8 mouse cellular contexts compared by ENCODE assay signal in the genomic region with DNA sequence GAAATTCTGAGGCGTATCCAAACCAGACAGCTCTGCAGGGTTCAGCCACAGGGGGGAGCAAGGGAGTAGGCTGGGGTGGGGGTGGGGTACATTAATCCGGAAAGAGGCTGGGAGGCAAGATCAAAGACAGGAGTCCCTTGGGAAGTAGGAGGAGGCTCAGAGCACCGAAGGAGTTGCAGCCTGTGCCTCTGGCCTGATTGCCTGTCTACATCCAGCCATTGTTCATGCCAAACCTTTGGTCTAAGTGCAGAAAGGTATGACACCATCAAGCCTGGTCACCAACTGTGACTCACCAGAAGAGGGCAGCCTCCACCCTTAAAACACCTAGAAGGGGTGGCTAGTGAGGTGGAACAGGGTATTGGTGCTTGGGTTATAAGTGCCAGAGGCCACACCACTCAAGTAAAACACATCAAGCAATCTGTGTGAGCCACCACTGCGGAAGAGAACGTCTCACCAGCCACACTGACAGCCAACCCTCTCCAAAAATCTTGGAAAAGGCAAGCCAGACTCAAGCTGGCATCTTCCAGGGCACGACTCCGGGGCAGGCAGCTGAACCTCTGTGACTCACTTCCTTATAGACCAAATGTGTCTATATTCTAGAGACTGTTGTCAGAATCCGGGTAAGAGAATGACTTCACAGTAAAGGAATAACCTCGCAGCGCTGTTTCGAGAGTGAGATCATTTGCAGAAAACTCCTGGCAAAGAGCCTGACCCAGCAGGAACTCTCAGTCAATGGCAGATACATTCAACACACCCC. TPM values are rescaled to one million over a fixed set of nuclear protein-coding genes. Genes with fewer than 3 reads are reported as not detected.
DNase-seq lines count a peak whose midpoint lies in the region; ATAC-seq lines count a peak whose summit lies in the region.
"Had no signal": no experiment of that assay in that cellular context is flagged by ENCODE, and none has a peak within 500 bp of the region (broad histone marks: within the 10 kb centered on the region; RNA-seq: fewer than 3 reads in every experiment).

No protein-coding gene starts in this region.

- H3K4me3 ChIP-seq in heart, embryonic 11.5 days (ENCODE audit: low read depth, low read length): no peak overlapping the region
- H3K4me3 ChIP-seq in kidney, embryonic 14.5 days (ENCODE audit: low read length): no peak overlapping the region
- H3K4me3 ChIP-seq: liver, embryonic 15.5 days had no signal

- no peaks in the 10 kb centered on the region for H3K9me3 ChIP-seq in heart, embryonic 11.5 days (replicated peaks; ENCODE audit: control insufficient read depth, low read length)
- H3K9me3 ChIP-seq in kidney, embryonic 14.5 days (ENCODE audit: control insufficient read depth, low read length): no peaks in the 10 kb centered on the region
- H3K9me3 ChIP-seq: liver, embryonic 15.5 days had no signal

- H3K4me2 ChIP-seq in heart, embryonic 11.5 days: no peak overlapping the region
- no peak overlapping the region for H3K4me2 ChIP-seq in kidney, embryonic 14.5 days (replicated peaks; ENCODE audit: low read depth, low read length)
- H3K4me2 ChIP-seq: liver, embryonic 15.5 days had no signal

- 41% methylated on average over 11 of the region's 11 CpGs for WGBS in heart, embryonic 11.5 days (ENCODE audit: insufficient replicate concordance)
- WGBS in kidney, embryonic 14.5 days: 47% methylated on average over 11 of the region's 11 CpGs

- H3K4me1 ChIP-seq in heart, embryonic 11.5 days (ENCODE audit: control insufficient read depth, insufficient read depth, low read length): peaks cover 10% of the 10 kb centered on the region
- H3K4me1 ChIP-seq in kidney, embryonic 14.5 days (ENCODE audit: control insufficient read depth, insufficient read depth, low read length): peaks cover 11% of the 10 kb centered on the region; the same call in 1 of the 2 replicates

- no peak for ATAC-seq in heart, embryonic 11.5 days (replicated peaks; ENCODE audit: insufficient number of reproducible peaks, low FRiP score, low TSS enrichment)
- ATAC-seq in kidney, embryonic 14.5 days (ENCODE audit: low FRiP score, low TSS enrichment): 0 out of 2 replicates have a peak, but pooled peaks have one; percentile 18

- no peak overlapping the region for H3K9ac ChIP-seq in heart, embryonic 11.5 days (ENCODE audit: low read depth, low read length)
- no peak overlapping the region for H3K9ac ChIP-seq in kidney, embryonic 14.5 days (ENCODE audit: low read depth, low read length)
- H3K9ac ChIP-seq: liver, embryonic 15.5 days had no signal

- peaks cover 26% of the 10 kb centered on the region for H3K27me3 ChIP-seq in heart, embryonic 11.5 days (ENCODE audit: control insufficient read depth, insufficient read depth, low read length)
- no peaks in the 10 kb centered on the region for H3K27me3 ChIP-seq in kidney, embryonic 14.5 days (ENCODE audit: control insufficient read depth, insufficient read depth, low read length)

- DNase-seq in 3134 (ENCODE audit: extremely low read depth, insufficient read length, low spot score) (peak; percentile 77), 3T3-L1 (ENCODE audit: low read depth, low spot score) (peak; percentile 90)
- DNase-seq in brain, adult 2 months (ENCODE audit: low read depth, low spot score): peak; percentile 69
- peak; percentile 68 for DNase-seq in lung, postnatal 25 days (ENCODE audit: low spot score)
- DNase-seq in thymus, postnatal 0 days (ENCODE audit: low spot score): peak; percentile 67

- H3K36me3 ChIP-seq in heart, embryonic 11.5 days (ENCODE audit: control insufficient read depth, insufficient read depth, low read length): no peaks in the 10 kb centered on the region
- no peaks in the 10 kb centered on the region for H3K36me3 ChIP-seq in kidney, embryonic 14.5 days (ENCODE audit: control insufficient read depth, insufficient read depth, low read length)
- H3K36me3 ChIP-seq: liver, embryonic 15.5 days had no signal

- peak overlapping the region; percentile 46 for H3K27ac ChIP-seq in heart, embryonic 11.5 days (ENCODE audit: low read depth, low read length)
- no peak overlapping the region for H3K27ac ChIP-seq in kidney, embryonic 14.5 days (ENCODE audit: low read depth, low read length)
- H3K27ac ChIP-seq: liver, embryonic 15.5 days had no signal

RNA-seq across cellular contexts. Expression of a gene that starts 4.9 kb away (rescaled TPM):
- polyA plus RNA-seq in heart, embryonic 11.5 days (2014; fragmentation: Nextera tagmentation; extraction: Ambion mirVana): 4.1 and 4.6 TPM in 2 replicates
- 16.0 and 17.0 TPM in 2 replicates for polyA plus RNA-seq in kidney, embryonic 14.5 days (2014; fragmentation: Nextera tagmentation; extraction: Ambion mirVana)
- 7.1 and 9.2 TPM in 2 replicates for polyA plus RNA-seq in thymus, postnatal 0 days (2015; fragmentation: Nextera tagmentation; extraction: Ambion mirVana)

RNA-seq across cellular contexts. Expression of a gene that starts 34.4 kb away (rescaled TPM):
- polyA plus RNA-seq in heart, embryonic 11.5 days (2014; fragmentation: Nextera tagmentation; extraction: Ambion mirVana): 139 and 147 TPM in 2 replicates
- polyA plus RNA-seq in kidney, embryonic 14.5 days (2014; fragmentation: Nextera tagmentation; extraction: Ambion mirVana): 152 and 171 TPM in 2 replicates
- 208 and 209 TPM in 2 replicates for polyA plus RNA-seq in thymus, postnatal 0 days (2015; fragmentation: Nextera tagmentation; extraction: Ambion mirVana)
